Mouse (Mus musculus) adrenal gland, adult 2 months (tissue): ENCODE data around the gene Tmub2. TPM values are rescaled to one million over a fixed set of nuclear protein-coding genes. Genes with fewer than 3 reads are reported as not detected.
A peak's percentile ranks its signal among the peaks of the same experiment; 100 is the strongest.
"Not testable (repeated sequence)": the region's sequence is repeated elsewhere in the genome, so short reads cannot be mapped to it uniquely, and the experiment has no call there.

Experiments
- DNase-seq: peaks from one replicate; pipeline ENCODE4 v3.0.0; 2021
- polyA plus RNA-seq: library from polyadenylated mRNA; depleted of rRNA; stranded (reverse); fragments of >200 nt; gene quantifications from 2 replicates; pipeline ENCODE4 v1.2.3, GENCODE M21; 2012
- total RNA-seq, 2 experiments: library from RNA; stranded (reverse); gene quantifications; 2 replicates each; pipeline ENCODE4 v1.2.3; 2021

The Tmub2 gene
- total and polyA plus RNA-seq, 3 experiments, result 57.2 to 59.4 (median 58.9) TPM

GRCm38 (mm10) chr11:102277754-102278153, 7.0 kb upstream of the Tmub2 start:
- no peak for DNase-seq

- no peak for DNase-seq
Measured at GRCm38 (mm10) chr11:102279595-102279994, 5.1 kb upstream of the Tmub2 start.

GRCm38 (mm10) chr11:102280267-102280666, 4.5 kb upstream of the Tmub2 start:
- not testable (repeated sequence) for DNase-seq

GRCm38 (mm10) chr11:102283922-102284321, 809 bp upstream of the Tmub2 start:
- DNase-seq, result no peak

GRCm38 (mm10) chr11:102285095-102285834, 534 bp downstream of the Tmub2 start:
- no peak for DNase-seq

GRCm38 (mm10) chr11:102287485-102287884, 2.8 kb downstream of the Tmub2 start:
- DNase-seq, result no peak

- DNase-seq, result no peak
Measured at GRCm38 (mm10) chr11:102288027-102288804, 3.5 kb downstream of the Tmub2 start.

GRCm38 (mm10) chr11:102288913-102289312, 4.2 kb downstream of the Tmub2 start:
- DNase-seq, result no peak

GRCm38 (mm10) chr11:102289511-102290100, 4.9 kb downstream of the Tmub2 start:
- DNase-seq, result no peak

- DNase-seq, result no peak
Measured at GRCm38 (mm10) chr11:102290141-102290540, 5.4 kb downstream of the Tmub2 start.

GRCm38 (mm10) chr11:102291051-102291535, 6.4 kb downstream of the Tmub2 start:
- DNase-seq, result peak; percentile 9

GRCm38 (mm10) chr11:102293971-102294370, 9.2 kb downstream of the Tmub2 start:
- DNase-seq, result no peak

GRCm38 (mm10) chr11:102294416-102294815, 9.7 kb downstream of the Tmub2 start:
- no peak for DNase-seq

GRCm38 (mm10) chr11:102294887-102295597, 10.3 kb downstream of the Tmub2 start:
- no peak for DNase-seq

- peak; percentile 79 for DNase-seq
Measured at GRCm38 (mm10) chr11:102295598-102296471, 11.1 kb downstream of the Tmub2 start.

GRCm38 (mm10) chr11:102296491-102297472, 12.1 kb downstream of the Tmub2 start, which contains the start of gene Atxn7l3:
Gene Atxn7l3 (minus strand): TSS chr11:102296631.
- peak; percentile 100 for DNase-seq

- DNase-seq, result no peak
Measured at GRCm38 (mm10) chr11:102297577-102298556, 13.1 kb downstream of the Tmub2 start.

GRCm38 (mm10) chr11:102299839-102300238, 15.1 kb downstream of the Tmub2 start:
- DNase-seq, result peak; percentile 23
